Mouse (Mus musculus) cerebellum, postnatal 14 days (tissue): ENCODE data around the gene Efnb2.

Experiments
- DNase-seq, 2 experiments: peaks; one replicate each; pipeline ENCODE4 v3.0.0; 2021; ENCODE audit warnings: mixed read lengths in 2 of 2

Gene Efnb2

DNA sequence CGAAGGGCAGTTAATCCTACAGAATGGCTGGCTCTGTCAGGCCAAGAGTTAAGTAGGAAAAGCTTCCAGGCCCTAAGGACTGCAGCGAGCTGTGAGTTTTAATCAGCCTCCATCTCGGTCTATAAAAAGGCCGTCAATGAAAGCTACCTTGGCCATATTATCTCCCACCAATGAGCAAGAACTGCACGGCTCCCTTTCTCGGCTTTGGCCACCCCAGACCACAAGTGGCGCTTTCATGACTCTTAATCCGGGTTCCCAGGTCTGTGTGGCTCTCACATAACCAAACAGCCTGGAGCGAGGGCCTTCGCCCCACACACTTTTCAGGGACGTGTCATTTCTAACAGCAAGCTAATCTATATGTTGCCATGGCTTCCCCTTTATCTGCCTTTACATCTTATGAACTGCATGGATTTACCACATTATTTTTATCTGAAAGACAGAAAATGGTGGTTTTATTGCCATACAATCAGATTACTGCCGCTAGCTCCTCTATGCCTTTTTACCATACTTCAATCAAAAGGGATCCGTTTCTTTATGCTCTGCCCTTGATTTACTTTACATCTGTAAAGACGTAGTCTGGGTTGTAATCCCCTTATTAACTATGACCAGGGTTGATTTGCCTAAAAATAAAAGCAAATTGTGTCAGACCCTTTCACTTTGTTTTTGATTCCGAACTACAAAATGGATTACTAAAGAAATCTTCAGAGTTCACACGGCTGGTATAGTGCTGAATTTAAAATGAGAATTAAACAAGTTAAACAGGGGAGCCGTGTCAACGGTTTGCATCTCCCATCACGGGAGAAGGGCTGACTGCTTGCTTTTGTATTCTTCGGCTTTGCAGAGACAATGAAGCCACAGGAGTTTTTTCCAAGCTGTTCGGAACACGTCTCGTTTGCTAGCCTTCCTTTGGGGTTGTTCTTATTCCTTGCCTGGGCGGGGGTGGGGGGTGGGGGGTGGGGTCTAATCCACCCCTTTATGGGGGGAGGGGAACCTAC lies 5.4 kb downstream of the Efnb2 start:
- DNase-seq = no peak

DNA sequence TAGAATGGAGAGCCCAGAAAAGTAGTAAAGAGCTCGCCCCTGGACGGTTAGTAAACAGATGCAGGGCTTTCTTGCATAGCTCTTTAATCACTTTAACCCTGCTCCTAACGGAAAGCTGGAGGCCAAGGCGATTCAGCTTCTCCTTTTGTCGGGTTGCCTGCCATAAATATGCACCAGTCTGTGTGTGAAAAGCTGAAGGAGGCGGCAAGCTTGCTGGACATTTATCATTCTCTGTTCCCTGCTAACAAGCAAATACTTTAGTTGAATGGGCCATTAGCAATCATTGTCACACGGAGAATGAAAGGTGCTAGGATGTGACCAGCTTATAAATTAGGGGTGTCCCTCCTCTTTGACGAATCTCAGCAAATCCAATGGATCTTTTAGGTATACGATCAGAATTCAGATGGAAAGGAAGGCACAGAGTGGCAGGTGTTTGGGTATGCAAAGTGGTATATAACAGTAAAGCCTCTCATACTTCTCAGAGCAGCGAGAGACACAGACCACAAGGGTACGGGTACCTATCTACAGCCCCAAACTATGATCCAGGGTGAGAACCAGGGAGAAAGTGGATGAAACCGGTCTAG lies 7.0 kb downstream of the Efnb2 start:
- DNase-seq = no peak

DNA sequence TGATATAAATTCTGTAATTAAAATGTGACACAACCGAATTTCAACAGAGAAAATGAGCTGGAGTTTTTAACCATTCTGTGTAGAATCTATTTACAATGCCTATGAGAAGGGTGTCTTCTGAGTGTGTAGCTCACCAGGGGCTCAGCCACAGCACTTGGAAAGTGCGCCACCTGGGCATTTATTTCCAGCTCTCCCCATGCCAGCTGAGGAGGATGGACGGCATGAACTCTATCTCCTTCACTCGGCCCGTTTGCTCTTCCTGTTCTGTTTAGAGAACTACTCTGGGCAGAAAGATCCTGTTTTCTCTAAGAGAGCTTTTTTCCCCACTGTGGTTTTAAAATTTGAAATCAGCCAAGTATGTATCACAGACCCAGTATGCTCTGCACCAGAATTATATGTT lies 7.7 kb downstream of the Efnb2 start:
- DNase-seq = no peak

DNA sequence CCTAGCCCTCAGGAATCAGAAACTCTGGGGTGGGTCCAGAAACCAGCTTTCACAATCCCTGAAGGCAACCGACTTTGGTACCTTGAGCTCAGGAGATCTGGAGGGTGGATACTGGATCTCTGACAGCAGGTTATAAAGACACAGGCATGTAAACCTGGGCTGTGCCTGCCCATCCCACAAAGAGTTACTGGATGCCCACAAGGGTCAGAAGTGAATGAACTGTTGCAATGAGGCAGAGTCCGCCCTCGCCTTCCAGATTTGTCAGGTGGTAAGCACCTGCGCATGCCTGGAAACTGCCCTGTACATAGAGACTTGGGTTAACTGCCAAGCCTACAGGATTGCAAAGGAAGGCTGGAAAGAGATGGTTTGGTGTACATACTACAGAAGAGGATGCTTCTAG lies 8.7 kb downstream of the Efnb2 start:
- no peak for DNase-seq

DNA sequence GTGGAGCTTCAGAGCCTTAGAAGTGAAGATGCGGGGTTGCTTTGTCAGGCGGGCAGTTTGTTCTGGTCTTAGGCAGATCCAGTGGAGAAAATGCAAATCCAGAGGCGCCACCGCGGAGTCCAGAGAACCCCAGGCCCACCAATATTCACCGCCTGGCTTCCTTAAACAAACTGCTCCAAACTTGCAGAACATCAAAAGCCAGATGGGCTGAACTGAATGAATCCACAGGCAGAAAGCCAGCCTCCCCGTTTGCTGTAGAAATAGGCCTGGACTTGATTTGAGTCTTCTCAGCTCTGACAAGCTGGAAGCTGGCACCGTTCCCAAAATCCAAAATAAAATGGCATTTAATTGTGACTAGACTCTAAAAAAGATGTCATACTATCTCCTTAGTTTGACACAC lies 11.1 kb downstream of the Efnb2 start:
- DNase-seq = peak; percentile 68 to 73

DNA sequence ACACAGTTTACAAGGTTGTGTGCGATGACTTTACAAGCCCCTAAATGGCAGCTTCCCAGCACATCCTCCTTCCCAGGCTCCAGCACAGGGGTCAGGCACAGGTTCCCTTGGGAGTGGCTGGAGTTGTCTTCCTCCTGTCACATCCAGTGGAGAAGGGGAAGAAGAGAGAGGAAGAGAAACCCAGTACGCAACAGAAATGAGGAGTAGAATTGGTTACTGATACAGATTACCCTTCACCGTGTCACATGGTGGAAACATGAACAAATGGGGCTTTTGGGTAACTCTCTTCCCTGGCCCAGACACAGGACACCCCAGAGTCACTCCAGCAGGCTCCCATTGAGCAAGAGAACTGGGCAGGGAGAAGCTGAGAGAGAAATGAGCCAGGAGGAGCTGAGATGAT lies 11.5 kb downstream of the Efnb2 start:
- no peak for DNase-seq

DNA sequence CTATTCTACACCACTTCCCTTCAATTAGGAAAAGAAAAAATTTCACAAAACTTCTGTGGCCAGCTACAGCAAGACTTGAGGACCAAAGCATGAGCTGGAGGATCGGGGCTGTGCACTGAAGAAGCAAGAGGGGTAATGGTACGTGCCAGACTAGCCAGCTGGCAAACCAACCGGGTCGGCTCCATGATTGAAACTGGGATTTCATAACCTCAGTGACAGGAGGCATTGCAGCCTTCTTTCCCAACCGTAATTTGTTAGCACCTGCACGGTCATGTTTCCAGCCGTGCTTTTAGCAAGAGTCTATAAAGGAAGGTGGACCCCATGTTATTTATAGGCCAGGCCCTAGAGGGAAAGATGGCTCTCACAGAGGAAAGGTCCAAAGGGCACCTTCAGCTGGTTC lies 12.4 kb downstream of the Efnb2 start:
- peak in 1 of 2 experiments; percentile 32 for DNase-seq

DNA sequence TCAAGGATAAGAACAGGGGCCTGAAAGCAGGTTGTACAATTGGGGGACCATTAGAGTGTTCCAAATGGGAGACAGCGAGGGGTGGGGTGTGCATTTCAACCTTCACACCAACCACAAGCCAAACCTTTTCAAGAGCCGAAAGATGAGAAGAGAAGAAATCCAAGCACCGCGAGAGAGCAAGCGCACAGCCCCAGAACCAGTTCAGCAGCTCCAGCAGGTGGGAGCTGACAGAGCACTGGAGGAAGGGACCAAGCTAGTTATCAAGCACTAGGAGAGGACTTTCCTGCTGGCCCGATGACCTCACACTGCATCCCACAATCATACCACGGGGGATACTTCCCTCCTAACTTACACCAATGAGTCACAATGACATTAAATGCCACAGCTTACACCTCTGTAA lies 13.2 kb downstream of the Efnb2 start:
- DNase-seq = no peak

DNA sequence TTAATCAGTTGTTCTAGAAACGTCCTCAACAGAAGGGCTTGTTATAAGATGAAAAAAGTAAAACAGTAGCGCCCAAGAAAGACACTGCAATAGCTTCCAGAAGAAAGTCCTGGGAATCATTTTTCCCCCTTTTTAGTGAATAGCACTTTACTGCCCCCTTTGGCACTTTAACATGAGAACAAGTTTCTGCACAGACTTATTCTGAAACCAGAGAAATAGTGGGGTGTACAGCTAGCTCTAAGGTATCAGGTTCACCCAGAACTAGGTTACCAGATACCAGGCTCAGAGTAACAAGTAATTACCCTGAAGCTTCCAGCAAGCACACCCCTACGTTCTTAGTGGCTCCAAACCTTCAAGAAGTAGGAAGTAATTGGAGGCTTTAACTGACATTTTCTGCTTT lies 13.7 kb downstream of the Efnb2 start:
- no peak for DNase-seq

DNA sequence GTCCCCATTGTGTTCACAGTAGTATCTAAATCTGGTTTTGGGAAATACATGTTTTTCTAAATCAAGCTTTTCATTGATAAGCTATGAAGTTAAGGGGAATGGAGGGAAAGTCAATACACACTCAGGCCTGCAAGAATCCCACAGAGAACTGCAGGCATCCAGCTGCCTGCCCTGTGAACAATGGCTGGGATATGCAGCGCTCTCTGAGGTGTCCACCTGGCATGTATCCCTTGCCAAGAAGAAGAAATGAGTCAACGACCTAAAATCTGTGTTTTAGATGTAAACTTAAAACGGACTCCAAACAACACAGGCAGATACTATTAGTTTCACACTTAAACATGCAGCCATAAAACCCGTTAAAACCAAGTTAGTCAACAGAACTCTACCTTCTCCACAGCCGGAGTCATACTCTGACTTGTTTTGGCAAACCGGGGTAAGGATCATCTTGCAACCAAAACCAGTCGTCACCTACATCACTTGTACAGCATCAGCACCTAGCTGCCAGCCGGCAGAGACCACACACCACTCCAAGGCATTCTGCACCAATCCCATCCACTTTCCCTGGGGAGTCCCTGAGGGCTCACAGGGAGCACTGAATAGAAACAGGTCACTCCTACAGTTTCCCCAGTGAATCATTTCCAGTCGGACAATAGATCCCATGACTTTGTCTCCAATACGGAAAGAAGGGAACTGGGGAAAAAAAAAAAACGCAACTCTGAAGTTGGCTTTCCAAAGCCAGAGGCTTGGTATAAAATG lies 16.7 kb downstream of the Efnb2 start:
- DNase-seq = no peak

DNA sequence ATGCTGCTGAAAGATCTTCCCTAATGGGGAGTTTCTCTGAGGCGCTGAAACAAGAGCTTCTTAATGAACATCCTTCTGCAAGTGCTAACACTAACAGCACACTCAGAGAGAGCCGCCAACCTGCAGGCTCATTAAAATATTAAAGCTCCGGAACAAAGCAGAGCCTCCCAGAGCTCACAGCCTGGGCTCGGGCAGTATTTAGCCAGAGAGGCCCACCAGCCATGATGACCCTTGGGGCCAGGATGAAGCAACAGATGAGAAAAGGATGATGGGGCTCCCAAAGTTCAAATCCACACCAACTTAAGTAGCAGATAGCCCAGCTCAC lies 20.8 kb downstream of the Efnb2 start:
- no peak for DNase-seq

DNA sequence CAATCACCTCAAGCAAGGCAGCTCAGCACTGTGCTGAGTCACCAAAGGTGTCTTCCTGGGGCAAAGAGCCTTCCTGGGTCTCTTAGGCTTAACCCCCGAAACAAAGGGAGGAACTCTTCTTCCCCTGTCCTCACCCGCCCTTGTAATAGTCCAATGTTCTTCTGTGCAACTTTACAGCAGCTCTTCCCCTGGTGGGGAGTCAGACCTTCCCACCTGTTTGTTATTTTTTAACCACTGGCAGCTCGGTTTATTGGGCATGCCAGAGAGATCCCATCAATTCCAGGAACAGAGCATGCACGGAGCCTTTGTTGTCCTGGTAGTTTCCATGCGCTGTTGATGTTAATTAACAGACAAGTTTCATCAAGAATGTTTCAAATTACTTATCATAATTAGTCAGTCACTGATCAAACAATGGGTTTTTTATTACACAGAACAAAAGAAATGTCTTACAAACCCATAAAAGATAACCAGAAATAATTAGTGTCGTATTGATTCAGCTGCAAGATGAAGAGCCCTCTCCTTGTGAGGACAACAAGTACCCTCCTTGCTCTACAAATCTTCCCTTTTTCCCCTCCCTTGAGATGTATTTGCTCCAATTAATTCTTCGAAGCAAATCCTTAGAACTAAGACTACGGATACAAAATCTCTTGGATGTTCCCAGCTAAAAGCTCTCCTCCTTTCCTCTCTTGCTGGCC lies 21.3 kb downstream of the Efnb2 start:
- DNase-seq = no peak

DNA sequence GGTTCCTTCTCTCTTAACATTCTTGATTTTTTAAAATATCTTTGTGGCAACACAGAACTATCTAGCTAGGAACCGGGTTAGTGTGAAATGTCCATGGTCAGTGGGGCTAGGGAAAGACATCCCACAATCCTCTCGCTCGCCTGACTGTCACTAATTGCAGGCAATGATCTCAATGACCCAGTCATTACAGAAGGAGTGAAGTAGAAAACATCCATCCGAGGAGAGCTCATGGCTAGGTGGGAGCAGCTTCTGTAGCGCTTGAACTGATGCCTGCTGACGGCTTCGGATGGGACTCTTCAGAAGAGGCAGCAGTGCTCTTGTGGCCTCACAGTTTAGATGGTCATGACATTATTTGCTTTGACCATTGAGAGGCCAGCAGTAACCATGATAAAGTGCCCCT lies 29.6 kb downstream of the Efnb2 start:
- DNase-seq = no peak

DNA sequence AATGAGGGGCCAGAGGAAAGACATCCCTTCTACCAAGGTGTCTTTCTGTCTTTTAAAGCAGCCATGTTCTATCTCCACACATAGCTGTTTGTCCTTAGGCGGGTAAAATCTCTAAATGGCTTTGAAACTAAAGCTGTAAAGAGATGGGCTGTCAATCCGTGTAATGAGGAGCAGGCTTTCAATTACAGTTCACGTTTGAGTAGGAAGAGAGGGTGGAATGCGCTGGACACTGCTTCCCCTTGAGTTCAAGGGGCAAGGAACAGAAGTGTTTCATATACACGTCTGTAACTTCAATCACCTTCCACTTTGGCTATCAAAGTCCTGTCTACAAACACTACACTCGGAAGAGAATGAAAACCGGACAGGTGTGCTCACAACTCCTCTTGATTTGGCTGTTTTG lies 37.0 kb downstream of the Efnb2 start:
- DNase-seq = no peak

DNA sequence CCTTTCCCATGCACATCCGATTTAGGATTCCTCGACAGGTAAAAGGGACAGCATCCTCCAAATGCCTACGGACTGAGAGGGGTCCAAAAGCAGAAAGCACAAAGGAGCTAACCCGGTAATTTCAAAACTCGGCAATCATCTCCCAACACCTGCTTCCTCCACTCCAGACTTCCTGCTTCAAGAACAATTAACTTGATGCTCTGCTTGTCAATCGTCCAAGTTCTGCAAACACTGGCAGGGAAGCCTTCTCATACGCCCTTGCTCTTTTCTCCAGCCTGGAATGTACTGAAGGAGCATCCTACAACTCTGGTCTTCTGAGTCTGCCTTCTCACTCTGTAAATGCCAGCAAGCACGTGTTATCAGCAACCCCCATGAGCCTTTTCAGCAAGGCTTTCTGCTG lies 37.6 kb downstream of the Efnb2 start:
- peak; percentile 20 to 34 for DNase-seq

DNA sequence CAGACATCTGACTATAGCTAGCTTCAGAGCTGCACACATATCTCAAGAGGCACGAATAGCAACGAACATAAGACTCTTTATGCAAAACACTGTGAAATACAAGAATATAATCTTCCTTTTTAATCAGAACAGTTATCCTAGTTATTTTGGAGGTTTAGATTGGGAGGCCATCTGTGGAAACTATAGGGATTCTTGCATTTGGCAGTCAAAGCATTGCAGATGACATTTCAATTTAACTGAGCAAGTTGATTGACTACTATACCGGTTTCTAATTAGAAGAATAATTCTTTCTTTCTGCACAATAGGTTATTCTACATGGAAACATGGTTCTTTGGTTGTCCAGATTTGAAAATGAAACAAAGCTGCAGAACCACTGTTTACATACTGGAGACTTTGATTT lies 38.6 kb downstream of the Efnb2 start:
- peak in 1 of 2 experiments; percentile 59 for DNase-seq

DNA sequence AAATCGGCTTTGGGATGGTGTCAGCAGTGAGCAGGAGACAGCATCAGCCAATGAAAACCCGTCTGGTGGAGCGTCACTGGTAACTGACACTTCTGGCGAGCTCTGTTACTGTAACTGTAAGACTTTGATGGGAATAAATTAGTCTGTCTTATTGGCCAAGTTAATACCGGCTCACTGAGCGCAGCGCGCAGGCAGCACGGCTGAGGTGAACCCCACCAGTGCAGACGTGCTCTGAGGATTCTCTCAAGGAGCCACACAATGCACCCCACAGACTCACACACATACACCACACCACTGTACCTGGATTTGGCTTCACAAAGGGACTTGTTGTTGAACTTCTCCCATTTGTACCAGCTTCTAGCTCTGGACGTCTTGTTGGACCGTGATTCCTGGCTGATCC lies 39.0 kb downstream of the Efnb2 start:
- peak; percentile 48 to 74 for DNase-seq

DNA sequence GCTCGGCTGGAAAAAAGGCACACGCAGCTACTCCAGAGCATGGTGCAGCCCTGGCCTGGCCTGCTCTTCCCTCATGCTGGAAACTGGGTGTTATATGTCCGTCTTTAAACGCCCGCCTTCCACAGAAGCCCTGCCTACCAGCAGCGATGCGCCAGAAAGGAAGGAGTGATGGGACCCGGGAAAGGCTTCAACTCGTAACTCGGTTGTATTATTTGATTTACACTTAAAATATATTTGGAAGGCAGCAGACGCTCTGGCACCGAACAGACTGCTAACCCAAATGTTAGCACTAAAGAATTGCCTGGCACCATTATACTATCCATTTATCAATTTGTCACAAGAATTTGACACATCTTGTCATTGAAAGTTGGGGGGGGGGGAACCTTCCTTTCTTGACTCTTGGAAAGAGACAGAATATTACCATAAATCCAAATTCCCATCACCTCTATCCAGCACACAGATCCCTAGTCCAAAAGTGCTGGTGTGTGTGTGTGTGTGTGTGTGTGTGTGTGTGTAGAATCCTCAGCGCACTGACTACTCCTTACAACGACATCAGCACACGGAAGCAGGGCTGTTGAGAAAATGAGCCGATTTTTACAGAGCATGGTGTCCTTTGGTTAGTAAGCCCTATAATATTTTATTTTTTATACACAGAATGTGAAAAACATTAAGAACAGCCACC lies 39.7 kb downstream of the Efnb2 start:
- peak; percentile 16 to 36 for DNase-seq

DNA sequence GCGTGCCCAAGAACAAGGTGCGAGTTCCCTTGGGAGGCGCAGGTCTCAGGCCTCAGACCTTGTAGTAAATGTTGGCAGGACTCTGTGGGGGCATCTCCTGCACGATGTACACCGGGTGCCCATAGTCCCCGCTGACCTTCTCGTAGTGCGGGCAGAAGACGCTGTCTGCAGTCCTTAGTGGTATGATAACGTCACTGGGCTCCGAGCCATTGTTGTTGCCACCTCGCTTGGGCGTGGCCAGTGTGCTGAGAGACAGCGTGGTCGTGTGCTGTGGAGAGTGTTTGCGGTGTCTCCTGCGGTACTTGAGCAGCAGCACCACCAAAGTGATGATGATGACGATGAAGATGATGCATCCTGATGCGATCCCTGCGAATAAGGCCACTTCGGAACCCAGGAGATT lies 40.5 kb downstream of the Efnb2 start:
- DNase-seq = peak; percentile 26 to 35

DNA sequence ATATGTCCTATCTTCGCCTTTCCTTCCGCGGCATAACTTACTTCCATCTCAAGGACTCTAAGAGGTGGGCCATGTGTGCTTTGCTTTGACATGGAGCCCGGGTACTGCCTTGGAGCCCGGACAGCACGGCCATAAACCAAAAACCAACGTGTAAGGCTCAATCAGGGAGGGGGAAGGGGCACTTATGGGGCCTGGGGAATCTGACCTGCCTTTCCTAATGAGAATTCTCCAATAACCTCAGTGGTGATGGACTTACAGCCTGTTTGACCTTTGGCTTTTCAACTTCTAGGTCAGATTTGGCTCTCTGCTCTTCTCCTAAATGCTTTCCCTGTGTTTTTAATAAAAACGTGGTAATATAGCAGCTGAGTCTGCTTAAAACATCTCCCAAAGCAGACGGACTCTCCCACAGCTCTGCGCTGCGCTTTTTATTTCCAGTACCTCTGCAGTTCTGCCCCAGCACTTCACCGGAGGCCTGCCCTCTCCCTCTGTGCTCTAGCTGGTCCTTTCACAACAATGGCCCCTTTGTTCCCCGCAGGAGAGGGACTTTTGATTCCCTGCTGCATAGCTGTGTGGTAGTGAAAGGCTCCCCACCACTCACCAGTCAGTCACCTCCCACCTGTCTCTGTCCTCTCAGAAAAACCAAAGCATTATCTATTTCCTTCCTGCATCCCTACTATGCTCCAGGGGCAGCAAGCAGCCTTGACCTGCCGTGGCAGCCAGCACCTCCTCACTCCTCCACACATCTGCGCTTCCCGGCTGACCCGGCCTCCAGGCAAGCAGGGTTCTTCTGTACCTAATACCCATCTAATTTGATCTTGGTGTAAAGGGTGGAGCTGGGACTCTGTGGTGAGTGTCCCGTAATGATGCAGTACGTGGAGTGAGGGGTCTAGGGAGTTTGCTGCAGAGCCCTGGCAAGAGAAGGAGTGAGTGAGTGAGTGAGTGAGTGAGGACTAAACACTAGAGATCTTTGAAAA lies 41.5 kb downstream of the Efnb2 start:
- DNase-seq = no peak

DNA sequence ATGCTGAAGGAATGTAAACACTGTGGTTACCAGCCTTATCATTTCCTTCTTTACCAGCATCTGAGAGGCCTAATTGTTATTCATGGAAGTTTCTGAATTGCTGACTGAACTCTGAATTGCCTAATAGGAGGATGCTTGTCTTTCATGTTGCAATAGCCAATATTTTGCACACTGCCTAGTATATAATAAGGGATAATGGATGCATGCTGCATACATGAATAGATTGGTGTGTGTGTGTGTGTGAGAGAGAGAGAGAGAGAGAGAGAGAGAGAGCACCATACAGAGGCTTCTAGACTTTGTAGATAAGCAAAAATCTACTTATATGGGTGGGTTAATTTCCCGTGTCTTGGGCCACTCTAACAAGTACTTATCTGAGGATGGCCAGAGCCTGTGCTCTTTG lies 47.2 kb downstream of the Efnb2 start:
- DNase-seq = no peak
